Mouse (Mus musculus): Measurements from ENCODE around the gene Kif21b.

- no peak for TF ChIP-seq CTCF (IDR thresholded peaks at IDR 0.05; ENCODE audit: control insufficient read depth, insufficient read depth, low read length)
- TF ChIP-seq POLR2A (IDR thresholded peaks at IDR 0.05; ENCODE audit: borderline replicate concordance, control insufficient read depth, low read depth, low read length), result no peak
Observed at GRCm38 (mm10) chr1:136156304-136156703, 25.1 kb downstream of the Kif21b start.

All from bone marrow, adult 2 months (tissue).